Mouse (Mus musculus): ENCODE data around the gene Tm7sf2.

GRCm38 (mm10) chr19:6028991-6029390 is 39.2 kb downstream of the Tm7sf2 start:
- TF ChIP-seq FLI1 (IDR thresholded peaks at IDR 0.05; ENCODE audit: low read length) = no peak
- TF ChIP-seq GATA1 (IDR thresholded peaks at IDR 0.05; ENCODE audit: borderline replicate concordance, low read length) = no peak
